Mouse (Mus musculus) fibroblast of lung, adult 2 months (primary cell): ENCODE results near the gene Dscaml1.

ENCODE experiments used
- DNase-seq: peaks from one replicate; pipeline ENCODE4 v3.0.0-alpha.2; 2011; ENCODE audit warnings: low read depth

Dscaml1 gene

GRCm38 (mm10) chr9:45510806-45511546 is 84.5 kb downstream of the Dscaml1 start:
- no peak for DNase-seq

- no peak for DNase-seq
Observed at GRCm38 (mm10) chr9:45517993-45518705, 91.7 kb downstream of the Dscaml1 start.

- DNase-seq: no peak
Observed at GRCm38 (mm10) chr9:45519841-45520240, 93.4 kb downstream of the Dscaml1 start.

- DNase-seq: no peak
Observed at GRCm38 (mm10) chr9:45522866-45523265, 96.4 kb downstream of the Dscaml1 start.

GRCm38 (mm10) chr9:45524505-45524904 is 98.1 kb downstream of the Dscaml1 start:
- DNase-seq: no peak

- DNase-seq: no peak
Observed at GRCm38 (mm10) chr9:45533253-45533652, 106.8 kb downstream of the Dscaml1 start.

- no peak for DNase-seq
Observed at GRCm38 (mm10) chr9:45534472-45534988, 108.1 kb downstream of the Dscaml1 start.

- no peak for DNase-seq
Observed at GRCm38 (mm10) chr9:45537649-45538048, 111.2 kb downstream of the Dscaml1 start.

- DNase-seq: no peak
Observed at GRCm38 (mm10) chr9:45539265-45540044, 113.0 kb downstream of the Dscaml1 start.

GRCm38 (mm10) chr9:45546024-45546638 is 119.7 kb downstream of the Dscaml1 start:
- DNase-seq: no peak

- peak; percentile 0 for DNase-seq
Observed at GRCm38 (mm10) chr9:45546902-45547578, 120.6 kb downstream of the Dscaml1 start.

GRCm38 (mm10) chr9:45549796-45550195 is 123.4 kb downstream of the Dscaml1 start:
- no peak for DNase-seq

GRCm38 (mm10) chr9:45550210-45550609 is 123.8 kb downstream of the Dscaml1 start:
- DNase-seq: no peak

- DNase-seq: no peak
Observed at GRCm38 (mm10) chr9:45550662-45551061, 124.2 kb downstream of the Dscaml1 start.

- DNase-seq: no peak
Observed at GRCm38 (mm10) chr9:45555036-45555826, 128.8 kb downstream of the Dscaml1 start.

- DNase-seq: no peak
Observed at GRCm38 (mm10) chr9:45556882-45557281, 130.5 kb downstream of the Dscaml1 start.

- no peak for DNase-seq
Observed at GRCm38 (mm10) chr9:45560987-45561386, 134.6 kb downstream of the Dscaml1 start.

- DNase-seq: no peak
Observed at GRCm38 (mm10) chr9:45566843-45567578, 140.6 kb downstream of the Dscaml1 start.

- no peak for DNase-seq
Observed at GRCm38 (mm10) chr9:45569680-45570079, 143.3 kb downstream of the Dscaml1 start.

- DNase-seq: no peak
Observed at GRCm38 (mm10) chr9:45570346-45570745, 143.9 kb downstream of the Dscaml1 start.
